Mouse (Mus musculus): ENCODE data around the gene F5. TPM values are rescaled to one million over a fixed set of nuclear protein-coding genes. Genes with fewer than 3 reads are reported as not detected.

Gene F5
- polyA plus RNA-seq, 1 experiment from 2014 or later = 0.04 TPM

GRCm38 (mm10) chr1:164152836-164153235 lies 1.2 kb downstream of the F5 start:
- Histone ChIP-seq H3K4me2 (ENCODE audit: low read length) (no peak overlapping the region), H3K4me1 (replicated peaks; ENCODE audit: control insufficient read depth, insufficient read depth, low read length) (no peaks in the 10 kb centered on the region), H3K9me3 (ENCODE audit: control insufficient read depth, low read length) (no peaks in the 10 kb centered on the region), H3K4me3 (replicated peaks; ENCODE audit: low read length) (no peak overlapping the region), H3K27ac (ENCODE audit: low read length) (no peak overlapping the region), H3K36me3 (ENCODE audit: control insufficient read depth, insufficient read depth) (no peaks in the 10 kb centered on the region), H3K9ac (replicated peaks; ENCODE audit: low read depth, low read length) (no peak overlapping the region), H3K27me3 (replicated peaks; ENCODE audit: control insufficient read depth, insufficient read depth, low read length) (no peaks in the 10 kb centered on the region)
- 94% methylated on average over 5 of the region's 5 CpGs for WGBS
- no peak for ATAC-seq

- no peak for ATAC-seq
Observed at GRCm38 (mm10) chr1:164154983-164155382, 3.3 kb downstream of the F5 start.

DNA sequence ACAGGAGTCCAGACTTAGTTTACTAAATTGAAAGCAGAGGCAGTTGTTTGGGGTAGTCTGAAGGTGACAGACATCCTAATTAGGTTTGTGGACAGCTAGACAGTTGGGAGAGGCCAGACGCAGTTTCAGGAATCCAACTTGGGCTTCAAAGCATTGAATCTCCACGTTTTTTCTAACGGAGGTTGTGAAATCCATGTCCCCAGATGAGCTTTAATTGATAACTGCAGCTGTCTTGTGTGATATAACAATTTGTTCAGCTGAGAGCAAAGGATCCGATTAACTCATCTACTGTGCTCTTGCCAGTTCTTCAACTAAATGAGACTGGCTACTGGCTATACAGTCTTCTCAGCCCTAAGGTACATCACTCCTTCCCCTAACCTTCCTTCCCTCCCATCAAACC lies 6.9 kb downstream of the F5 start:
- Histone ChIP-seq H3K36me3 (ENCODE audit: control insufficient read depth, insufficient read depth) (no peaks in the 10 kb centered on the region), H3K4me1 (replicated peaks; ENCODE audit: control insufficient read depth, insufficient read depth, low read length) (no peaks in the 10 kb centered on the region), H3K9me3 (ENCODE audit: control insufficient read depth, low read length) (no peaks in the 10 kb centered on the region), H3K27me3 (replicated peaks; ENCODE audit: control insufficient read depth, insufficient read depth, low read length) (no peaks in the 10 kb centered on the region), H3K4me3 (replicated peaks; ENCODE audit: low read length) (no peak overlapping the region), H3K27ac (ENCODE audit: low read length) (no peak overlapping the region), H3K4me2 (ENCODE audit: low read length) (no peak overlapping the region), H3K9ac (replicated peaks; ENCODE audit: low read depth, low read length) (no peak overlapping the region)
- ATAC-seq = no peak
- 72% methylated on average over 4 of the region's 4 CpGs for WGBS

More at GRCm38 (mm10) chr1:164154983-164155382, 3.3 kb downstream of the F5 start:
- no peak overlapping the region for H3K27ac ChIP-seq (ENCODE audit: low read length)
- 77% methylated on average over 3 of the region's 3 CpGs for WGBS
- no peak overlapping the region for H3K4me3 ChIP-seq (replicated peaks; ENCODE audit: low read length)
- no peaks in the 10 kb centered on the region for H3K4me1 ChIP-seq (replicated peaks; ENCODE audit: control insufficient read depth, insufficient read depth, low read length)
- H3K27me3 ChIP-seq (replicated peaks; ENCODE audit: control insufficient read depth, insufficient read depth, low read length) = no peaks in the 10 kb centered on the region
- H3K9me3 ChIP-seq (ENCODE audit: control insufficient read depth, low read length) = no peaks in the 10 kb centered on the region
- no peak overlapping the region for H3K9ac ChIP-seq (replicated peaks; ENCODE audit: low read depth, low read length)
- H3K4me2 ChIP-seq (ENCODE audit: low read length) = no peak overlapping the region
- no peaks in the 10 kb centered on the region for H3K36me3 ChIP-seq (ENCODE audit: control insufficient read depth, insufficient read depth)

GRCm38 (mm10) chr1:164159781-164160180 lies 8.1 kb downstream of the F5 start:
- Histone ChIP-seq H3K27ac (ENCODE audit: low read length) (no peak overlapping the region), H3K36me3 (ENCODE audit: control insufficient read depth, insufficient read depth) (no peaks in the 10 kb centered on the region), H3K4me2 (ENCODE audit: low read length) (no peak overlapping the region), H3K4me3 (replicated peaks; ENCODE audit: low read length) (no peak overlapping the region), H3K9ac (replicated peaks; ENCODE audit: low read depth, low read length) (no peak overlapping the region), H3K9me3 (ENCODE audit: control insufficient read depth, low read length) (no peaks in the 10 kb centered on the region), H3K4me1 (replicated peaks; ENCODE audit: control insufficient read depth, insufficient read depth, low read length) (no peaks in the 10 kb centered on the region), H3K27me3 (replicated peaks; ENCODE audit: control insufficient read depth, insufficient read depth, low read length) (no peaks in the 10 kb centered on the region)
- ATAC-seq = no peak
- 90% methylated on average over 2 of the region's 2 CpGs for WGBS

DNA sequence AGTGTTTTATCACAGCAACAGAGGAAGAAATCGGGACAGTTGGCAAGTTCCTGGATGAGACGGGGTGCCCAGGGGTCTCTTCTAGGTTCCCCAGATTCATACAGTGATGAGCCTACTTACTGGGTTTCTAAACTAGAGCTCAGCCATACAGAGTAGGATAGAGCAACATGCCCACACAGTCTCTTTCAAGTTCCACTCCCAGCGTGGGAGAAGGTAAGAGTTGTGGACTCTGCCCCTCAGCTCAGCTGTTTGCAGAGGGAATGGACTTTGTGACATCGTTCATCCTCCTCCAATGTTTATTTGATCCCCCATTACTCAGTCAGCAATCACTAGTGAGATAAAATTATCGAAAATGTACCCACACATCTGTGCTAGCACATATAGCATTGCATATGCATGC lies 11.1 kb downstream of the F5 start:
- 85% methylated on average over 5 of the region's 5 CpGs for WGBS

GRCm38 (mm10) chr1:164168818-164169217 lies 17.2 kb downstream of the F5 start:
- WGBS = 76% methylated on average over 4 of the region's 4 CpGs
- ATAC-seq = no peak

More for the DNA sequence above, 11.1 kb downstream of the F5 start:
- Histone ChIP-seq H3K9ac (replicated peaks; ENCODE audit: low read depth, low read length) (no peak overlapping the region), H3K27ac (ENCODE audit: low read length) (no peak overlapping the region), H3K36me3 (ENCODE audit: control insufficient read depth, insufficient read depth) (no peaks in the 10 kb centered on the region), H3K4me1 (replicated peaks; ENCODE audit: control insufficient read depth, insufficient read depth, low read length) (no peaks in the 10 kb centered on the region), H3K27me3 (replicated peaks; ENCODE audit: control insufficient read depth, insufficient read depth, low read length) (no peaks in the 10 kb centered on the region), H3K4me3 (replicated peaks; ENCODE audit: low read length) (no peak overlapping the region), H3K9me3 (ENCODE audit: control insufficient read depth, low read length) (no peaks in the 10 kb centered on the region), H3K4me2 (ENCODE audit: low read length) (no peak overlapping the region)
- no peak for ATAC-seq

DNA sequence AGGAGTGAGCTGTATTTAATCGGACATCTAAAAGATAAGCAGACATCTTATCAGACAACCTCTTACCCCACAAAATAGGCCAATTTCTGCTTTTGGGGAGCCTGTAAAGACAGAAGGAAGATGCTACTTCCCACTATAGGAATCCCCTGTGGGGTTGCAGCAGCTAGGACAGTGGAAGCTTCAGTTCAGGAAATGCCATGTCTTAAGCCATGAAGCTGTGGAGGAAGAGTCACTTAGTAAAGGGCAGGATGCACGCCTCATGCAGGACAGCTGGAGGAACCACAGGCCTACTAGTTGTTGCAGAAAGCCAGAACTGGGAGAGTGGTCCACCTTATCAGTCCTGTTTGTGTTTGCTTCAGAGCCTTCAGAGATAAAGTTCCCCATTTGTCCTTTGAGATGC lies 18.8 kb downstream of the F5 start:
- H3K4me3 ChIP-seq (replicated peaks; ENCODE audit: low read length) = no peak overlapping the region
- 92% methylated on average over 2 of the region's 2 CpGs for WGBS
- ATAC-seq = no peak
- no peaks in the 10 kb centered on the region for H3K27me3 ChIP-seq (replicated peaks; ENCODE audit: control insufficient read depth, insufficient read depth, low read length)
- H3K4me2 ChIP-seq (ENCODE audit: low read length) = no peak overlapping the region
- H3K4me1 ChIP-seq (replicated peaks; ENCODE audit: control insufficient read depth, insufficient read depth, low read length) = no peaks in the 10 kb centered on the region
- no peak overlapping the region for H3K9ac ChIP-seq (replicated peaks; ENCODE audit: low read depth, low read length)
- H3K9me3 ChIP-seq (ENCODE audit: control insufficient read depth, low read length) = 0 out of 2 replicates have a peak, but pooled peaks cover 2% of the 10 kb centered on the region
- H3K36me3 ChIP-seq (ENCODE audit: control insufficient read depth, insufficient read depth) = no peaks in the 10 kb centered on the region
- H3K27ac ChIP-seq (ENCODE audit: low read length) = no peak overlapping the region

More at GRCm38 (mm10) chr1:164168818-164169217, 17.2 kb downstream of the F5 start:
- H3K4me2 ChIP-seq (ENCODE audit: low read length) = no peak overlapping the region
- no peaks in the 10 kb centered on the region for H3K27me3 ChIP-seq (replicated peaks; ENCODE audit: control insufficient read depth, insufficient read depth, low read length)
- H3K4me1 ChIP-seq (replicated peaks; ENCODE audit: control insufficient read depth, insufficient read depth, low read length) = no peaks in the 10 kb centered on the region
- H3K9me3 ChIP-seq (ENCODE audit: control insufficient read depth, low read length) = 0 out of 2 replicates have a peak, but pooled peaks cover 2% of the 10 kb centered on the region
- no peak overlapping the region for H3K9ac ChIP-seq (replicated peaks; ENCODE audit: low read depth, low read length)
- H3K4me3 ChIP-seq (replicated peaks; ENCODE audit: low read length) = no peak overlapping the region
- no peak overlapping the region for H3K27ac ChIP-seq (ENCODE audit: low read length)
- H3K36me3 ChIP-seq (ENCODE audit: control insufficient read depth, insufficient read depth) = no peaks in the 10 kb centered on the region

DNA sequence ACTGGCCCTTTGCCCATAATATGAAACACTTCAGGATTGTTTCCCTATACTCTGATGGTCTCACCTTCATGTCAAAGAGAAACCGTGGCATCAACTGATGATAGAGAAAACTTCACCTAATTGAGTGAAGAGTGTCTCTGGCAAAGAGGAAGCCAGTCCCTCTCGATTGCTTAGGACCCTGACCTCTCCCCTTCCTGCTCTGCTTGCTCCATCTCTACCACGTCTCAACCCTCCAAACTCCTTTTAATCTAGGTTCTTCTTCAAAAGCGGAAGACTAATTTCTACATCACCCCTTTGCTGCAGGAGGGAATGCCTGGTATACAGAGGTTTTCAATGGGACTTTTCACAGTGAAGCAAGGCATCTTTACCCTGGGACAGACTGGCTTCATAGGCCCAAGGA lies 21.5 kb downstream of the F5 start:
- Histone ChIP-seq H3K4me3 (replicated peaks; ENCODE audit: low read length) (no peak overlapping the region), H3K4me1 (replicated peaks; ENCODE audit: control insufficient read depth, insufficient read depth, low read length) (no peaks in the 10 kb centered on the region), H3K4me2 (ENCODE audit: low read length) (no peak overlapping the region), H3K27me3 (replicated peaks; ENCODE audit: control insufficient read depth, insufficient read depth, low read length) (no peaks in the 10 kb centered on the region), H3K36me3 (ENCODE audit: control insufficient read depth, insufficient read depth) (no peaks in the 10 kb centered on the region), H3K9ac (replicated peaks; ENCODE audit: low read depth, low read length) (no peak overlapping the region), H3K9me3 (ENCODE audit: control insufficient read depth, low read length) (0 out of 2 replicates have a peak, but pooled peaks cover 2% of the 10 kb centered on the region), H3K27ac (ENCODE audit: low read length) (no peak overlapping the region)
- ATAC-seq = no peak
- WGBS = 90% methylated on average over 4 of the region's 4 CpGs

DNA sequence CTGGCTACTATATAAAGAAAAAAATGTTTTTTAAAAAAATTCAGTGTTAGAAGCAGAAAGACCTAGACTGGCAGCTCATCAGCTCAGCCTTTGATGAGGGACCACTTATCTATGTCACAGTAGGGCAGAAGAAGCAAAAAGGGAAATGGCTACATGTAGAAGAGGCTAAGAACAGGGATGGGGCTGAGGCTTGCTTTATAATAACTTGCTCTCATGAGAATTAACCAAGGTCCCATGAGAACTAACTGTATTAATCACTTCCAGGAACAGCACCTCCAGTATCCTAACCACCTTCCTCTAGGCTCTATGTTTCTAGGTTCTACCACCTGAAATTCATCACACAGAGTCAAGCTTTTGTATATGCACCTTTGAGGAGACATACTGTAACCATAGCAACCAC lies 25.2 kb downstream of the F5 start:
- Histone ChIP-seq H3K4me1 (replicated peaks; ENCODE audit: control insufficient read depth, insufficient read depth, low read length) (no peaks in the 10 kb centered on the region; the same call in 1 of the 2 replicates), H3K27ac (ENCODE audit: low read length) (no peak overlapping the region), H3K27me3 (replicated peaks; ENCODE audit: control insufficient read depth, insufficient read depth, low read length) (no peaks in the 10 kb centered on the region), H3K4me3 (replicated peaks; ENCODE audit: low read length) (no peak overlapping the region), H3K4me2 (ENCODE audit: low read length) (no peak overlapping the region), H3K36me3 (ENCODE audit: control insufficient read depth, insufficient read depth) (no peaks in the 10 kb centered on the region), H3K9me3 (ENCODE audit: control insufficient read depth, low read length) (0 out of 2 replicates have a peak, but pooled peaks cover 2% of the 10 kb centered on the region), H3K9ac (replicated peaks; ENCODE audit: low read depth, low read length) (no peak overlapping the region)
- ATAC-seq = no peak

- H3K27me3 ChIP-seq (replicated peaks; ENCODE audit: control insufficient read depth, insufficient read depth, low read length) = no peaks in the 10 kb centered on the region
- WGBS = 63% methylated on average over 6 of the region's 6 CpGs
- no peak overlapping the region for H3K27ac ChIP-seq (ENCODE audit: low read length)
- H3K4me3 ChIP-seq (replicated peaks; ENCODE audit: low read length) = no peak overlapping the region
- no peak overlapping the region for H3K4me2 ChIP-seq (ENCODE audit: low read length)
- no peaks in the 10 kb centered on the region for H3K9me3 ChIP-seq (ENCODE audit: control insufficient read depth, low read length)
- no peak for ATAC-seq
- no peaks in the 10 kb centered on the region; the same call in 1 of the 2 replicates for H3K4me1 ChIP-seq (replicated peaks; ENCODE audit: control insufficient read depth, insufficient read depth, low read length)
- H3K36me3 ChIP-seq (ENCODE audit: control insufficient read depth, insufficient read depth) = no peaks in the 10 kb centered on the region
- no peak overlapping the region for H3K9ac ChIP-seq (replicated peaks; ENCODE audit: low read depth, low read length)
Observed at GRCm38 (mm10) chr1:164178429-164178828, 26.8 kb downstream of the F5 start.

Data from forebrain, embryonic 16.5 days (tissue).